In genomic region chr1:23762136-23762687, GRCm38 (mm10) we compare ENCODE assay signal across 8 mouse cellular contexts. TPM values are rescaled to one million over a fixed set of nuclear protein-coding genes. Genes with fewer than 3 reads are reported as not detected.
DNase-seq lines count a peak whose midpoint lies in the region; ATAC-seq and TF ChIP-seq lines count a peak whose summit lies in the region.

No protein-coding gene starts in this region.

- H3K36me3 ChIP-seq in embryonic facial prominence, embryonic 11.5 days (replicated peaks; ENCODE audit: control insufficient read depth, insufficient read depth, low read depth, low read length): no peaks in the 10 kb centered on the region
- H3K36me3 ChIP-seq in heart, embryonic 15.5 days: no peaks in the 10 kb centered on the region
- H3K36me3 ChIP-seq in liver, postnatal 0 days (replicated peaks; ENCODE audit: insufficient read depth, low read length): no peaks in the 10 kb centered on the region

- peak overlapping the region; percentile 95 for H3K4me2 ChIP-seq in embryonic facial prominence, embryonic 11.5 days (ENCODE audit: low read depth, low read length)
- H3K4me2 ChIP-seq in heart, embryonic 15.5 days: peak overlapping the region; percentile 97
- peak overlapping the region; percentile 71 for H3K4me2 ChIP-seq in liver, postnatal 0 days (ENCODE audit: low read depth, low read length)

- under 1% methylated on average over 45 of the region's 45 CpGs for WGBS in embryonic facial prominence, embryonic 11.5 days
- WGBS in heart, embryonic 15.5 days: under 1% methylated on average over 45 of the region's 45 CpGs
- under 1% methylated on average over 45 of the region's 45 CpGs for whole genome bisulfite sequencing in liver, postnatal 0 days (ENCODE audit: insufficient replicate concordance)

- H3K27ac ChIP-seq in embryonic facial prominence, embryonic 11.5 days (replicated peaks; ENCODE audit: low read depth, low read length): no peak overlapping the region
- H3K27ac ChIP-seq in heart, embryonic 15.5 days: no peak overlapping the region
- no peak overlapping the region for H3K27ac ChIP-seq in liver, postnatal 0 days (ENCODE audit: low read depth)

- H3K4me3 ChIP-seq in embryonic facial prominence, embryonic 11.5 days (ENCODE audit: low read depth, low read length): peak overlapping the region; percentile 53
- H3K4me3 ChIP-seq in heart, embryonic 15.5 days: peak overlapping the region; percentile 61
- H3K4me3 ChIP-seq in liver, postnatal 0 days (ENCODE audit: low read depth, low read length): peak overlapping the region; percentile 49

- TF ChIP-seq CTCF in liver, postnatal 0 days (IDR thresholded peaks at IDR 0.05; ENCODE audit: low read depth): no peak

- H3K27me3 ChIP-seq in embryonic facial prominence, embryonic 11.5 days (ENCODE audit: control insufficient read depth, insufficient read depth, low read length): peaks cover 34% of the 10 kb centered on the region
- peaks cover 61% of the 10 kb centered on the region for H3K27me3 ChIP-seq in heart, embryonic 15.5 days
- H3K27me3 ChIP-seq in liver, postnatal 0 days (ENCODE audit: insufficient read depth, low read length): peaks cover 46% of the 10 kb centered on the region

- TF ChIP-seq EP300 in liver, postnatal 0 days (IDR thresholded peaks at IDR 0.05; ENCODE audit: low read depth): no peak

- peak; percentile 46 for ATAC-seq in embryonic facial prominence, embryonic 11.5 days (replicated peaks; ENCODE audit: insufficient number of reproducible peaks, low FRiP score, low TSS enrichment, low read depth)
- no peak for ATAC-seq in heart, embryonic 15.5 days (replicated peaks; ENCODE audit: insufficient number of reproducible peaks, insufficient read depth, low FRiP score, low read depth)
- ATAC-seq in liver, postnatal 0 days: peak; percentile 44; the same call in 1 of the 2 replicates

- no peaks in the 10 kb centered on the region for H3K9me3 ChIP-seq in embryonic facial prominence, embryonic 11.5 days (replicated peaks; ENCODE audit: control insufficient read depth, low read length)
- no peaks in the 10 kb centered on the region for H3K9me3 ChIP-seq in heart, embryonic 15.5 days (replicated peaks)
- no peaks in the 10 kb centered on the region for H3K9me3 ChIP-seq in liver, postnatal 0 days (ENCODE audit: low read length)

- H3K4me1 ChIP-seq in embryonic facial prominence, embryonic 11.5 days (ENCODE audit: control insufficient read depth, insufficient read depth, low read length): no peaks in the 10 kb centered on the region
- H3K4me1 ChIP-seq in heart, embryonic 15.5 days (replicated peaks): peaks cover 22% of the 10 kb centered on the region
- H3K4me1 ChIP-seq in liver, postnatal 0 days (ENCODE audit: insufficient read depth): peaks cover 14% of the 10 kb centered on the region

- DNase-seq in ES-CJ7 (ENCODE audit: low read depth, low spot score) (peak; percentile 30), MN1 (ENCODE audit: low spot score) (no peak)
- peak; percentile 43 for DNase-seq in adrenal gland, adult 2 months
- DNase-seq in embryonic facial prominence, embryonic 11.5 days (ENCODE audit: low spot score): peak; percentile 57
- peak; percentile 56 for DNase-seq in kidney, postnatal 14 days
- peak; percentile 24 for DNase-seq in liver, postnatal 0 days
- peak; percentile 22 for DNase-seq in ovary, postnatal 36 days (ENCODE audit: low spot score)

- H3K9ac ChIP-seq in embryonic facial prominence, embryonic 11.5 days (replicated peaks; ENCODE audit: low read length): peak overlapping the region; percentile 46
- peak overlapping the region; percentile 22; the same call in 1 of the 2 replicates for H3K9ac ChIP-seq in heart, embryonic 15.5 days
- H3K9ac ChIP-seq in liver, postnatal 0 days (replicated peaks): no peak overlapping the region

RNA-seq across cellular contexts. Expression of gene B3gat2, which starts 0.7 kb away (rescaled TPM):
- not detected for total RNA-seq in adrenal gland, adult 2 months (2021)
- polyA plus RNA-seq in adrenal gland, adult 2 months (2012; rRNA removed): not detected in 2 replicates
- 0.81 and 1.0 TPM in 2 replicates for polyA plus RNA-seq in embryonic facial prominence, embryonic 11.5 days (2014; fragmentation: Nextera tagmentation; extraction: Ambion mirVana)
- polyA plus RNA-seq in heart, embryonic 15.5 days (2015; fragmentation: Nextera tagmentation; extraction: Ambion mirVana): 0.29 and 0.41 TPM in 2 replicates
- polyA plus RNA-seq in liver, postnatal 0 days (2015; fragmentation: Nextera tagmentation; extraction: Ambion mirVana): 0.07 and 0.12 TPM in 2 replicates
